Mouse (Mus musculus) heart, postnatal 0 days (tissue): ENCODE data around the gene Prkar2a.

ENCODE experiments used
- CTCF ChIP-seq: IDR thresholded peaks from 2 replicates; pipeline ENCODE4 v1.5.1; 2016; ENCODE audit warnings: antibody characterized with exemption, control low read depth, low read depth
- EP300 ChIP-seq: IDR thresholded peaks from 2 replicates; pipeline ENCODE4 v1.6.1; 2016; ENCODE audit warnings: antibody characterized with exemption, low read depth

DNA sequence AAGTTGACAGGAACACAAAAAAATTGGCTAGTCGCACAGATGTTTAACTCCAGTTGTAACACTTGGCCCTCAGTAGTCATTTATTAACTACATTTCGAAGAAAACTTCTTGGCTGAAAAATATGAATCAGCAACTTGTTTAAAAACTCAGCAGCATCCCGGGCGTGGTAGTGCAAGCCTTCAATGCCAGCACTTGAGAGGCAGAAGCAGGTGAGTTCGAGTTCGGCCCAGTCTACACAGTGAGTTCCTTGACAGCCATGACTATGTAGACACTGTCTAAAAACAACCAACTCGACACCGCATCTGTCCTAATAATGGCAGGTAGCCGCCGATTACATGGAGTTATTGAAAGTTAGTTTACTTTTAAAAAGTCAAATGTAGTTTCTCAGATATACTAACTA lies 40.9 kb upstream of the Prkar2a start:
- TF ChIP-seq CTCF, result no peak
- TF ChIP-seq EP300, result no peak
